Mouse (Mus musculus): ENCODE measurements around the gene Gadd45a. TPM values are rescaled to one million over a fixed set of nuclear protein-coding genes. Genes with fewer than 3 reads are reported as not detected.
A peak's percentile ranks its signal among the peaks of the same experiment; 100 is the strongest.

The Gadd45a gene
- 9.9 and 13.0 TPM in 2 replicates for polyA plus RNA-seq (2014; fragmentation: Nextera tagmentation; extraction: Ambion mirVana)

DNA sequence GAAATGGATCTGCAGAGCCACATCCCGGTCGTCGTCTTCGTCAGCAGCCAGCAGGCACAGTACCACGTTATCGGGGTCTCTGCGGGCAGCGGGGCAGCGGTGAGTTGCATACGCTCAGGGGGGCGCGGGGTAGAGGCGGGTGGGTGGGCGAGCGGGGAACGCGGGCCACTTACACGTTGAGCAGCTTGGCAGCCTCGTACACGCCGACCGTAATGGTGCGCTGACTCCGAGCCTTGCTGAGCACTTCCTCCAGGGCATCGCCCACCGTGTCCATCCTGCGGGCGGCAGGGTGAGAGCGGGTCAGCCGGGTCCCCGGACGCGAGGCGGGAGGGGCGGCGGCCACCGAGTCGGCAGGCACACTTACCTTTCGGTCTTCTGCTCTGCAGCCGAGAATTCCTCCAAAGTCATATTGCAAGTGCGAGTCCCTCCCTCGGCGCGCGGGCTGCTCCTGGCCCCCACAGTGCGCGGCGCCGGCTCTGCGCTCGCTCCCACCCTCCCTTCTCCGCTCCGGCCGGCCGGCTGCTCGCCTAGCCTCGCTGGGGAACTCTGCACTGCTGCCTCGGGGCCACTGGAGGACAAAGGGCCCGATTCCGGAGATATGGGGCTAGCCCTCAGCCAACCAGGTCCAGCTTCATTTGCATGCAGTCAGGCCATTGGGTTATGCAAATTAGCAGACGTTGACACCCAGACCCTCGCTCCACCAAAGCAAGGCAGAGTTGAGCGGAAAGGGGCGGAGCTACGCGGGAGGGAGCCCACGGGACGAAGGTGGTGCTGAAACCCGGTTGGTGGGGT, at the start of gene Gadd45a:
Gene Gadd45a (minus strand): TSS at position 621 of the 792 bp plus-strand sequence.
- Histone ChIP-seq H3K4me3 (ENCODE audit: low read depth, low read length) (peak within 1 kb of the TSS; percentile 67), H3K27ac (ENCODE audit: low read depth) (peak within 1 kb of the TSS; percentile 92), H3K36me3 (ENCODE audit: insufficient read depth) (no peaks in the 10 kb centered on the region), H3K9ac (peak within 1 kb of the TSS; percentile 75), H3K4me2 (peak within 1 kb of the TSS; percentile 66), H3K4me1 (ENCODE audit: insufficient read depth) (peaks cover 8% of the 10 kb centered on the region; the same call in 1 of the 2 replicates), H3K27me3 (ENCODE audit: insufficient read depth, low read length) (no peaks in the 10 kb centered on the region), H3K9me3 (ENCODE audit: low read depth, low read length) (no peaks in the 10 kb centered on the region)
- no peak for TF ChIP-seq CTCF (IDR thresholded peaks at IDR 0.05; ENCODE audit: low read depth)
- ATAC-seq (ENCODE audit: insufficient read depth) (peak; percentile 98), DNase-seq (peak; percentile 98)
- WGBS = under 1% methylated on average over 67 of the region's 69 CpGs

DNA sequence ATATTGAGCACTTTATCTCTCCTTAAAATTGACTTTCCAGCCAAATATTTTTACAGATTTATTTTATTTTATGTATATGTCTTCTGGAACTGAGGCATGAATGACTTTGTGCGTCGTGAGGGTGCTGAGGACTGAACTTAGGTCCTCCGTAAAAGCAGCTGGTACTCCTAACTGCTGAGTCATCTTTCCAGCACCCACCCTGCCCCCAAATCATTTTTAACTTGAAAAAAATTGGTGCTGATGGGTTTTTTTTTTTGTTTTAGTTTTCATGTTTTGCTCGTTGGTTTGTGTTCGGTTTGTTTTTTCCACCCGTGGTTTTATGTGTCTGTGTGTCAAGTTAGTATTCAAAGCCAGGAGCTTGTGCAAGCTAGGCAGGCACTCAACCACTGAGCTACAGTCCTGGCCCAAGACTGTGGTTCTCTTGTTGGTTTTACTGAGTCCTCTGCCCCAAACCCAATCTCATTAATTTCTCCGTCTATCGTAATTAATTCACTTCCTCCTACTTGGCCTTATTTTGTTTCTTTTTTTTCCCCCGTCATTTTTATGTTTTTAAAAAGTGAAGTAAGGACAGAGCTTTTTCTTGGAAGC, 48.7 kb upstream of the Gadd45a start:
- Histone ChIP-seq H3K27me3 (ENCODE audit: insufficient read depth, low read length) (no peaks in the 10 kb centered on the region), H3K4me1 (ENCODE audit: insufficient read depth) (no peaks in the 10 kb centered on the region), H3K27ac (ENCODE audit: low read depth) (no peak overlapping the region), H3K36me3 (ENCODE audit: insufficient read depth) (no peaks in the 10 kb centered on the region), H3K9ac (no peak overlapping the region), H3K4me3 (ENCODE audit: low read depth, low read length) (no peak overlapping the region), H3K9me3 (ENCODE audit: low read depth, low read length) (no peaks in the 10 kb centered on the region), H3K4me2 (no peak overlapping the region)
- no peak for ATAC-seq (ENCODE audit: insufficient read depth)
- TF ChIP-seq CTCF (IDR thresholded peaks at IDR 0.05; ENCODE audit: low read depth) = no peak
- WGBS = 82% methylated on average over 9 of the region's 9 CpGs
- no peak for DNase-seq

DNA sequence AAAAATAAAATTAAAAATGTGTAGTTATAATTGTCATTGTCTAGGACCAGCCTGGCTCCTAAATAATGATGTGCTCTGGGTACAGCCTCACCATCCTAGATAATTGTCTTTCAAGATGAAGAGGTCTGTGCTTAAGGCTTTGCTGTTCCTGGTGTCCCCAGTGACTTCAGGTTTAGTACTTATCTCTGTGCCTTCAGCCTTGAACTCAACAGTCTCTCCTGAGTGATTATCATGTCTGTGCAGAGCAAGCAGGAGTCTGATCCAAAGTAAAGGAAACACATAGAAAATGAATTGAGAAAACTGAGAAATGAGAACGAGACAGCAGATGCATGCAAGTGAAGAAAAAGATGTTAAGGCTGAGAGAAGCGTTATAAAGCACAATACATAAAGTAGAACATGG, 47.2 kb upstream of the Gadd45a start:
- H3K4me3 ChIP-seq (ENCODE audit: low read depth, low read length) = no peak overlapping the region
- H3K36me3 ChIP-seq (ENCODE audit: insufficient read depth) = no peaks in the 10 kb centered on the region
- ATAC-seq (ENCODE audit: insufficient read depth) = no peak
- H3K27me3 ChIP-seq (ENCODE audit: insufficient read depth, low read length) = no peaks in the 10 kb centered on the region
- DNase-seq = no peak
- no peak overlapping the region for H3K27ac ChIP-seq (ENCODE audit: low read depth)
- H3K9me3 ChIP-seq (ENCODE audit: low read depth, low read length) = no peaks in the 10 kb centered on the region
- no peak overlapping the region for H3K9ac ChIP-seq
- TF ChIP-seq CTCF (IDR thresholded peaks at IDR 0.05; ENCODE audit: low read depth) = no peak
- no peak overlapping the region for H3K4me2 ChIP-seq
- H3K4me1 ChIP-seq (ENCODE audit: insufficient read depth) = no peaks in the 10 kb centered on the region
- WGBS = 86% methylated on average over 2 of the region's 2 CpGs

DNA sequence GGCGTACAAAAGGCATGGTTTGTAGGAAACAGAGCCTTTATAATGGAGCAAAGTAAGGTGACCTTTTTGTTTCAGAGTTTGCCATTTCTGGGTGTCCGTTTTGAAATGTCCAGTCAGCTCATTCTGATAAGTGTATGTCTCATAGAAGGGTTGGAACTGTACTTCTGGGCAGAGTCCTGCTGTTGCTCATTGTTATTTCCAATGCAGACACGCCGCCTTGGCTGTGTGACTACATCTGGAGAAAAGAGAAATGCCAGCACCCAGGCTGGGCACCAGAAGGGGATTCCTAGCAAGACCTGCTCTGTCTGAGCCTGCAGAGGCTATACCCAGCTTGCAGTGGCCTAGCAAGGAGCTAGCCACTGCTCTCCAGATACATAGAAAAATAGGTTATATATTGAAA, 43.9 kb upstream of the Gadd45a start:
- no peak overlapping the region for H3K27ac ChIP-seq (ENCODE audit: low read depth)
- no peak for ATAC-seq (ENCODE audit: insufficient read depth)
- no peak overlapping the region for H3K9ac ChIP-seq
- H3K27me3 ChIP-seq (ENCODE audit: insufficient read depth, low read length) = no peaks in the 10 kb centered on the region
- 91% methylated on average over 4 of the region's 4 CpGs for WGBS
- no peaks in the 10 kb centered on the region for H3K36me3 ChIP-seq (ENCODE audit: insufficient read depth)
- H3K4me2 ChIP-seq = no peak overlapping the region
- H3K4me3 ChIP-seq (ENCODE audit: low read depth, low read length) = no peak overlapping the region
- TF ChIP-seq CTCF (IDR thresholded peaks at IDR 0.05; ENCODE audit: low read depth) = no peak
- peaks cover 3% of the 10 kb centered on the region; the same call in 1 of the 2 replicates for H3K4me1 ChIP-seq (ENCODE audit: insufficient read depth)
- no peak for DNase-seq
- H3K9me3 ChIP-seq (ENCODE audit: low read depth, low read length) = no peaks in the 10 kb centered on the region

DNA sequence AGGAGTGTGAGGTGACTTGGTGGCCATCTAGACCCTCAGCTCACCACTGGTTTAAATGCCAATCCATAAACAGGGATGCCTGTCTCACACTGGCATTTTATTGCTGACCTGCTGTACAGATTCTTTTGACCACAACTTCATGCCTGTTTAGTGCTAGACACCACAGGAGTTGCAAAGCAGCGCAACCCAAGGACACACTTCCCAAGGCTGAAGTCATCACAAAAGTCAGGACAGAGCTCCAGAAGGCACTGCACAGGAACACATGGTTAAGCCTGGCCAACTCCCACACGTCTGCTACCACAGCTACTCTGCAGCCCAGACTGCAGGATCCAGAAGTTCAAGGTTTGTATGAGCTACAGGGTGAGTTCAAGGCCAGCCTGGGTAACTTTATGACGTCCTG, 40.8 kb upstream of the Gadd45a start:
- no peaks in the 10 kb centered on the region for H3K9me3 ChIP-seq (ENCODE audit: low read depth, low read length)
- no peak overlapping the region for H3K27ac ChIP-seq (ENCODE audit: low read depth)
- ATAC-seq (ENCODE audit: insufficient read depth) (no peak), DNase-seq (no peak)
- WGBS = 81% methylated on average over 3 of the region's 3 CpGs
- H3K9ac ChIP-seq = no peak overlapping the region
- H3K36me3 ChIP-seq (ENCODE audit: insufficient read depth) = no peaks in the 10 kb centered on the region
- H3K4me1 ChIP-seq (ENCODE audit: insufficient read depth) = peaks cover 4% of the 10 kb centered on the region; the same call in 1 of the 2 replicates
- no peak overlapping the region for H3K4me3 ChIP-seq (ENCODE audit: low read depth, low read length)
- TF ChIP-seq CTCF (IDR thresholded peaks at IDR 0.05; ENCODE audit: low read depth) = no peak
- H3K27me3 ChIP-seq (ENCODE audit: insufficient read depth, low read length) = no peaks in the 10 kb centered on the region
- H3K4me2 ChIP-seq = no peak overlapping the region

DNA sequence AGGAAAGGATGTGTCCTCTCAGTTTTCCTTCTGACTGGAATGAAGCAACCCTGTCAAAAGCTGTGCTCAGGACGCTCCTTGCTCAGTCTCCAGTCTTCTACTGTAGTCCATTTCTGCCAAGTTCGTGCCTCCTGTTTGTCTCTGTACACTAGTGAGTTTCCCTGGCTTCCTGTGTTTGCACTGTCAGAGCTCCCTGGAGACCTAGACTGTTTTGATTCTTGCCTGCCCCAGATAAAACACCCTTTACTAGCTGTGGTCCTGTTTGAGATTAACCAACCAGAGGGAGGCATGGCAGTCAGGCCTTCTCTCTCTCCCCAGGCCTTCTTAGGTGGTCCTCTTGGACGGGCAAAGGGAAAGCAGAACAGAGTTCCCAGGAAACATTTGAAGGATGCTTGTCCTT, 40.2 kb upstream of the Gadd45a start:
- DNase-seq (peak; percentile 51), ATAC-seq (ENCODE audit: insufficient read depth) (peak; percentile 36; the same call in 1 of the 2 replicates)
- 20% methylated on average over 3 of the region's 3 CpGs for WGBS
- Histone ChIP-seq H3K27ac (ENCODE audit: low read depth) (no peak overlapping the region), H3K36me3 (ENCODE audit: insufficient read depth) (no peaks in the 10 kb centered on the region), H3K27me3 (ENCODE audit: insufficient read depth, low read length) (no peaks in the 10 kb centered on the region), H3K4me1 (ENCODE audit: insufficient read depth) (peaks cover 4% of the 10 kb centered on the region; the same call in 1 of the 2 replicates), H3K9me3 (ENCODE audit: low read depth, low read length) (no peaks in the 10 kb centered on the region), H3K4me3 (ENCODE audit: low read depth, low read length) (no peak overlapping the region), H3K9ac (no peak overlapping the region), H3K4me2 (no peak overlapping the region)
- TF ChIP-seq CTCF (IDR thresholded peaks at IDR 0.05; ENCODE audit: low read depth) = no peak

DNA sequence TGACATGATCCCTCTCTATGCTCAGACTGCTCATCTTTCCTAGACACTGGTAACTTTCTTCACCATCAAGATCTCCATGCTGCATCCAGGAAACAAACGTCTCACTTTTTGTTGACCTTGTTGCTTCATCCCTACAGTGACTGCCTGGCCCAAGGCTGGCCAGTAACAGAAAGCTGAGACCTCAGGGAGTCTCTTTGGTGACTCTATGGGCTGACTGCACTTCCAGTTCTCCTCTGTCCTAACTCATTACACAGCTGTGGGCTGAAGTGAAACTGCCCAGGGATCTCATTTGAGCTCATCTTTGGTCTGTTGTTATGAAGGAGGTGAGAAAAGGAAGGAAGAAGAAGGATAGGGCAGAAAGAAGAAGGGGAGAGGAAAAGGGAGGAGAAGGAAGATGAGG, 39.1 kb upstream of the Gadd45a start:
- Histone ChIP-seq H3K4me2 (no peak overlapping the region), H3K4me1 (ENCODE audit: insufficient read depth) (peaks cover 4% of the 10 kb centered on the region; the same call in 1 of the 2 replicates), H3K27me3 (ENCODE audit: insufficient read depth, low read length) (no peaks in the 10 kb centered on the region), H3K36me3 (ENCODE audit: insufficient read depth) (no peaks in the 10 kb centered on the region), H3K9ac (no peak overlapping the region), H3K27ac (ENCODE audit: low read depth) (no peak overlapping the region), H3K9me3 (ENCODE audit: low read depth, low read length) (no peaks in the 10 kb centered on the region), H3K4me3 (ENCODE audit: low read depth, low read length) (no peak overlapping the region)
- TF ChIP-seq CTCF (IDR thresholded peaks at IDR 0.05; ENCODE audit: low read depth) = no peak
- DNase-seq (no peak), ATAC-seq (ENCODE audit: insufficient read depth) (no peak)
- 57% methylated on average over 1 of the region's 1 CpGs for WGBS

Data from lung, embryonic 14.5 days (tissue).